Mouse (Mus musculus): Measurements from ENCODE around the gene Aco2.

The Aco2 gene

GRCm38 (mm10) chr15:81925760-81926445 is 53.8 kb downstream of the Aco2 start, which contains the start of gene Polr3h:
TSS of gene Polr3h (minus strand) at chr15:81926240.
- peak; percentile 95 to 96 for DNase-seq

- DNase-seq, result no peak
Measured at GRCm38 (mm10) chr15:81926446-81926822, 54.3 kb downstream of the Aco2 start.

- DNase-seq, result peak; percentile 82 to 88
Measured at GRCm38 (mm10) chr15:81927741-81928140, 55.6 kb downstream of the Aco2 start.

- DNase-seq, result peak; percentile 61 to 74
Measured at GRCm38 (mm10) chr15:81928277-81928676, 56.2 kb downstream of the Aco2 start.

- no peak for DNase-seq
Measured at GRCm38 (mm10) chr15:81932951-81933470, 60.9 kb downstream of the Aco2 start.

GRCm38 (mm10) chr15:81933986-81934385 is 61.9 kb downstream of the Aco2 start:
- no peak for DNase-seq

- DNase-seq, result no peak
Measured at GRCm38 (mm10) chr15:81935869-81936637, 63.9 kb downstream of the Aco2 start.

- no peak for DNase-seq
Measured at GRCm38 (mm10) chr15:81936679-81937078, 64.6 kb downstream of the Aco2 start, which contains the start of gene Csdc2. TSS of gene Csdc2 (plus strand) at chr15:81936759.

- no peak for DNase-seq
Measured at GRCm38 (mm10) chr15:81937098-81937972, 65.2 kb downstream of the Aco2 start.

GRCm38 (mm10) chr15:81938246-81938645 is 66.1 kb downstream of the Aco2 start:
- peak in 1 of 2 experiments; percentile 52 for DNase-seq

GRCm38 (mm10) chr15:81939157-81939715 is 67.1 kb downstream of the Aco2 start:
- DNase-seq, result no peak

GRCm38 (mm10) chr15:81939774-81940173 is 67.7 kb downstream of the Aco2 start:
- DNase-seq, result no peak

- no peak for DNase-seq
Measured at GRCm38 (mm10) chr15:81940219-81940618, 68.1 kb downstream of the Aco2 start.

GRCm38 (mm10) chr15:81941010-81941409 is 68.9 kb downstream of the Aco2 start:
- no peak for DNase-seq

GRCm38 (mm10) chr15:81943176-81943749 is 71.2 kb downstream of the Aco2 start:
- no peak for DNase-seq

GRCm38 (mm10) chr15:81949076-81949475 is 77.0 kb downstream of the Aco2 start:
- no peak for DNase-seq

GRCm38 (mm10) chr15:81949476-81950131 is 77.5 kb downstream of the Aco2 start:
- peak; percentile 50 to 57 for DNase-seq

- DNase-seq, result no peak
Measured at GRCm38 (mm10) chr15:81950716-81951115, 78.6 kb downstream of the Aco2 start.

- no peak for DNase-seq
Measured at GRCm38 (mm10) chr15:81951159-81951558, 79.0 kb downstream of the Aco2 start.

GRCm38 (mm10) chr15:81952310-81952709 is 80.2 kb downstream of the Aco2 start:
- DNase-seq, result no peak

GRCm38 (mm10) chr15:81954151-81954583 is 82.1 kb downstream of the Aco2 start:
- no peak for DNase-seq

GRCm38 (mm10) chr15:81954716-81955115 is 82.6 kb downstream of the Aco2 start:
- DNase-seq, result no peak
